Mouse (Mus musculus): Measurements from ENCODE around the gene Gabbr2. TPM values are rescaled to one million over a fixed set of nuclear protein-coding genes. Genes with fewer than 3 reads are reported as not detected.

The Gabbr2 gene
- polyA plus RNA-seq, 1 experiment from 2014 or later: 0.27 TPM

GRCm38 (mm10) chr4:46784430-46785049 is 207.1 kb downstream of the Gabbr2 start:
- Histone ChIP-seq H3K27ac (ENCODE audit: low read depth, low read length) (no peak overlapping the region), H3K9ac (ENCODE audit: low read length) (no peak overlapping the region), H3K9me3 (ENCODE audit: control insufficient read depth, low read length) (no peaks in the 10 kb centered on the region), H3K4me2 (ENCODE audit: low read depth, low read length, severe bottlenecking) (no peak overlapping the region), H3K4me3 (ENCODE audit: low read depth, low read length) (no peak overlapping the region), H3K27me3 (ENCODE audit: control insufficient read depth, insufficient read depth, low read length) (no peaks in the 10 kb centered on the region), H3K4me1 (replicated peaks; ENCODE audit: control insufficient read depth, insufficient read depth, low read length) (no peaks in the 10 kb centered on the region), H3K36me3 (ENCODE audit: control insufficient read depth, insufficient read depth, low read length) (no peaks in the 10 kb centered on the region)
- DNase-seq (ENCODE audit: low spot score) (no peak), ATAC-seq (replicated peaks; ENCODE audit: low FRiP score) (no peak)
- WGBS: 93% methylated on average over 14 of the region's 14 CpGs

- WGBS: 59% methylated on average over 6 of the region's 6 CpGs
- H3K36me3 ChIP-seq (ENCODE audit: control insufficient read depth, insufficient read depth, low read length): no peaks in the 10 kb centered on the region
These were observed 210.6 kb downstream of the Gabbr2 start for GRCm38 (mm10) chr4:46781109-46781508.

GRCm38 (mm10) chr4:46775959-46776358 is 215.7 kb downstream of the Gabbr2 start:
- no peak overlapping the region for H3K27ac ChIP-seq (ENCODE audit: low read depth, low read length)

More at GRCm38 (mm10) chr4:46781109-46781508, 210.6 kb downstream of the Gabbr2 start:
- no peaks in the 10 kb centered on the region for H3K9me3 ChIP-seq (ENCODE audit: control insufficient read depth, low read length)
- H3K4me2 ChIP-seq (ENCODE audit: low read depth, low read length, severe bottlenecking): no peak overlapping the region
- H3K27ac ChIP-seq (ENCODE audit: low read depth, low read length): no peak overlapping the region
- H3K27me3 ChIP-seq (ENCODE audit: control insufficient read depth, insufficient read depth, low read length): no peaks in the 10 kb centered on the region
- DNase-seq (ENCODE audit: low spot score) (no peak), ATAC-seq (replicated peaks; ENCODE audit: low FRiP score) (no peak)
- H3K9ac ChIP-seq (ENCODE audit: low read length): no peak overlapping the region
- no peak overlapping the region for H3K4me3 ChIP-seq (ENCODE audit: low read depth, low read length)
- no peaks in the 10 kb centered on the region for H3K4me1 ChIP-seq (replicated peaks; ENCODE audit: control insufficient read depth, insufficient read depth, low read length)

GRCm38 (mm10) chr4:46774652-46775051 is 217.0 kb downstream of the Gabbr2 start:
- ATAC-seq (replicated peaks; ENCODE audit: low FRiP score) (no peak), DNase-seq (ENCODE audit: low spot score) (no peak)
- WGBS: 15% methylated on average over 14 of the region's 14 CpGs

More at GRCm38 (mm10) chr4:46775959-46776358, 215.7 kb downstream of the Gabbr2 start:
- H3K9ac ChIP-seq (ENCODE audit: low read length): no peak overlapping the region
- H3K36me3 ChIP-seq (ENCODE audit: control insufficient read depth, insufficient read depth, low read length): no peaks in the 10 kb centered on the region
- no peaks in the 10 kb centered on the region for H3K27me3 ChIP-seq (ENCODE audit: control insufficient read depth, insufficient read depth, low read length)
- ATAC-seq (replicated peaks; ENCODE audit: low FRiP score): no peak
- H3K4me2 ChIP-seq (ENCODE audit: low read depth, low read length, severe bottlenecking): no peak overlapping the region
- H3K4me1 ChIP-seq (replicated peaks; ENCODE audit: control insufficient read depth, insufficient read depth, low read length): 0 out of 2 replicates have a peak, but pooled peaks cover under 1% of the 10 kb centered on the region
- 84% methylated on average over 5 of the region's 5 CpGs for WGBS
- DNase-seq (ENCODE audit: low spot score): no peak
- no peak overlapping the region for H3K4me3 ChIP-seq (ENCODE audit: low read depth, low read length)
- no peaks in the 10 kb centered on the region for H3K9me3 ChIP-seq (ENCODE audit: control insufficient read depth, low read length)

GRCm38 (mm10) chr4:46773243-46773642 is 218.4 kb downstream of the Gabbr2 start:
- DNase-seq (ENCODE audit: low spot score): no peak
- no peak for ATAC-seq (replicated peaks; ENCODE audit: low FRiP score)
- no peak overlapping the region for H3K4me2 ChIP-seq (ENCODE audit: low read depth, low read length, severe bottlenecking)
- no peaks in the 10 kb centered on the region for H3K9me3 ChIP-seq (ENCODE audit: control insufficient read depth, low read length)
- no peaks in the 10 kb centered on the region for H3K27me3 ChIP-seq (ENCODE audit: control insufficient read depth, insufficient read depth, low read length)
- H3K4me3 ChIP-seq (ENCODE audit: low read depth, low read length): no peak overlapping the region
- no peak overlapping the region for H3K9ac ChIP-seq (ENCODE audit: low read length)
- H3K36me3 ChIP-seq (ENCODE audit: control insufficient read depth, insufficient read depth, low read length): no peaks in the 10 kb centered on the region
- 85% methylated on average over 3 of the region's 3 CpGs for WGBS
- H3K4me1 ChIP-seq (replicated peaks; ENCODE audit: control insufficient read depth, insufficient read depth, low read length): 0 out of 2 replicates have a peak, but pooled peaks cover 1% of the 10 kb centered on the region
- no peak overlapping the region for H3K27ac ChIP-seq (ENCODE audit: low read depth, low read length)

More at GRCm38 (mm10) chr4:46774652-46775051, 217.0 kb downstream of the Gabbr2 start:
- Histone ChIP-seq H3K4me2 (ENCODE audit: low read depth, low read length, severe bottlenecking) (no peak overlapping the region), H3K4me1 (replicated peaks; ENCODE audit: control insufficient read depth, insufficient read depth, low read length) (0 out of 2 replicates have a peak, but pooled peaks cover 1% of the 10 kb centered on the region), H3K36me3 (ENCODE audit: control insufficient read depth, insufficient read depth, low read length) (no peaks in the 10 kb centered on the region), H3K9me3 (ENCODE audit: control insufficient read depth, low read length) (no peaks in the 10 kb centered on the region), H3K27me3 (ENCODE audit: control insufficient read depth, insufficient read depth, low read length) (no peaks in the 10 kb centered on the region), H3K27ac (ENCODE audit: low read depth, low read length) (no peak overlapping the region), H3K4me3 (ENCODE audit: low read depth, low read length) (no peak overlapping the region), H3K9ac (ENCODE audit: low read length) (no peak overlapping the region)

- Histone ChIP-seq H3K36me3 (ENCODE audit: control insufficient read depth, insufficient read depth, low read length) (no peaks in the 10 kb centered on the region), H3K9ac (ENCODE audit: low read length) (no peak overlapping the region), H3K9me3 (ENCODE audit: control insufficient read depth, low read length) (no peaks in the 10 kb centered on the region), H3K4me1 (replicated peaks; ENCODE audit: control insufficient read depth, insufficient read depth, low read length) (0 out of 2 replicates have a peak, but pooled peaks cover 1% of the 10 kb centered on the region), H3K4me2 (ENCODE audit: low read depth, low read length, severe bottlenecking) (no peak overlapping the region), H3K27me3 (ENCODE audit: control insufficient read depth, insufficient read depth, low read length) (no peaks in the 10 kb centered on the region), H3K27ac (ENCODE audit: low read depth, low read length) (no peak overlapping the region), H3K4me3 (ENCODE audit: low read depth, low read length) (no peak overlapping the region)
- ATAC-seq (replicated peaks; ENCODE audit: low FRiP score): no peak
- DNase-seq (ENCODE audit: low spot score): no peak
- 95% methylated on average over 2 of the region's 2 CpGs for WGBS
These were observed 219.1 kb downstream of the Gabbr2 start for GRCm38 (mm10) chr4:46772591-46772990.

- no peak overlapping the region for H3K27ac ChIP-seq (ENCODE audit: low read depth, low read length)
- ATAC-seq (replicated peaks; ENCODE audit: low FRiP score): no peak
- DNase-seq (ENCODE audit: low spot score): no peak
These were observed 220.6 kb downstream of the Gabbr2 start for GRCm38 (mm10) chr4:46771116-46771515.

GRCm38 (mm10) chr4:46770635-46771034 is 221.0 kb downstream of the Gabbr2 start:
- H3K36me3 ChIP-seq (ENCODE audit: control insufficient read depth, insufficient read depth, low read length): no peaks in the 10 kb centered on the region
- no peaks in the 10 kb centered on the region for H3K9me3 ChIP-seq (ENCODE audit: control insufficient read depth, low read length)
- 0 out of 2 replicates have a peak, but pooled peaks cover 1% of the 10 kb centered on the region for H3K4me1 ChIP-seq (replicated peaks; ENCODE audit: control insufficient read depth, insufficient read depth, low read length)
- no peak overlapping the region for H3K4me3 ChIP-seq (ENCODE audit: low read depth, low read length)
- no peak overlapping the region for H3K27ac ChIP-seq (ENCODE audit: low read depth, low read length)
- WGBS: 88% methylated on average over 2 of the region's 2 CpGs
- DNase-seq (ENCODE audit: low spot score) (no peak), ATAC-seq (replicated peaks; ENCODE audit: low FRiP score) (no peak)
- H3K9ac ChIP-seq (ENCODE audit: low read length): no peak overlapping the region
- no peak overlapping the region for H3K4me2 ChIP-seq (ENCODE audit: low read depth, low read length, severe bottlenecking)
- H3K27me3 ChIP-seq (ENCODE audit: control insufficient read depth, insufficient read depth, low read length): no peaks in the 10 kb centered on the region

More at GRCm38 (mm10) chr4:46771116-46771515, 220.6 kb downstream of the Gabbr2 start:
- Histone ChIP-seq H3K27me3 (ENCODE audit: control insufficient read depth, insufficient read depth, low read length) (no peaks in the 10 kb centered on the region), H3K4me3 (ENCODE audit: low read depth, low read length) (no peak overlapping the region), H3K4me1 (replicated peaks; ENCODE audit: control insufficient read depth, insufficient read depth, low read length) (0 out of 2 replicates have a peak, but pooled peaks cover 1% of the 10 kb centered on the region), H3K36me3 (ENCODE audit: control insufficient read depth, insufficient read depth, low read length) (no peaks in the 10 kb centered on the region), H3K9ac (ENCODE audit: low read length) (no peak overlapping the region), H3K4me2 (ENCODE audit: low read depth, low read length, severe bottlenecking) (no peak overlapping the region), H3K9me3 (ENCODE audit: control insufficient read depth, low read length) (no peaks in the 10 kb centered on the region)
- WGBS: 83% methylated on average over 12 of the region's 12 CpGs

GRCm38 (mm10) chr4:46770090-46770489 is 221.6 kb downstream of the Gabbr2 start:
- Histone ChIP-seq H3K27ac (ENCODE audit: low read depth, low read length) (no peak overlapping the region), H3K4me3 (ENCODE audit: low read depth, low read length) (no peak overlapping the region), H3K4me2 (ENCODE audit: low read depth, low read length, severe bottlenecking) (no peak overlapping the region), H3K9me3 (ENCODE audit: control insufficient read depth, low read length) (no peaks in the 10 kb centered on the region), H3K9ac (ENCODE audit: low read length) (no peak overlapping the region), H3K36me3 (ENCODE audit: control insufficient read depth, insufficient read depth, low read length) (no peaks in the 10 kb centered on the region), H3K4me1 (replicated peaks; ENCODE audit: control insufficient read depth, insufficient read depth, low read length) (0 out of 2 replicates have a peak, but pooled peaks cover 1% of the 10 kb centered on the region), H3K27me3 (ENCODE audit: control insufficient read depth, insufficient read depth, low read length) (no peaks in the 10 kb centered on the region)
- DNase-seq (ENCODE audit: low spot score): no peak
- 90% methylated on average over 8 of the region's 8 CpGs for WGBS
- no peak for ATAC-seq (replicated peaks; ENCODE audit: low FRiP score)

Measured in forebrain, embryonic 11.5 days (tissue).